Comparison of ENCODE assay signal across 35 mouse cellular contexts in the genomic region with DNA sequence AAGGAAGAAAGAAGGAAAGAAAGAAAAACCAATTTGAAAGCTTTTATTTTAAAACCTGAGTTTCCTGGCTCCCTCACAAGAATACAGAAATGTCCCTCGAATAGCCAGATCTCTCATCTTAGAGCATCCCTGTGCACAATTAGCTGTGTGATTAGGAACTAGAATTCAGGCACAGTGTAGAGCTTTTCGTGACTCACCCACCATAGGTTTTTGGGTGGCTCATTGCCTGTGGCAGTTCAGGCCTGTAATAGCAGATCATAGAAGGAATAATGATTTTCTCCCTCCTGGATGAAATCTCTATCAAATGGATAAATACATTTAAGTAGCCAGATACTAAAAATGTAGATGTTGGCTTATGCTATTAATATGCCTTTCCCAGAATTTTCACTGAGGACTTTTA.
"Had no signal": no experiment of that assay in that cellular context is flagged by ENCODE, and none has a peak within 500 bp of the region (broad histone marks: within the 10 kb centered on the region; RNA-seq: fewer than 3 reads in every experiment).

No protein-coding gene starts in this region.

- H3K4me1 ChIP-seq: heart, embryonic 10.5 days; heart, embryonic 12.5 days; heart, embryonic 13.5 days; heart, embryonic 15.5 days; hindbrain, embryonic 10.5 days; hindbrain, embryonic 12.5 days; hindbrain, embryonic 13.5 days; hindbrain, embryonic 15.5 days; intestine, embryonic 15.5 days; kidney, embryonic 15.5 days had no signal

- H3K27ac ChIP-seq: heart, embryonic 10.5 days; heart, embryonic 13.5 days; heart, embryonic 15.5 days; hindbrain, embryonic 10.5 days; hindbrain, embryonic 12.5 days; hindbrain, embryonic 13.5 days; hindbrain, embryonic 14.5 days; hindbrain, embryonic 15.5 days; hindbrain, postnatal 0 days; intestine, embryonic 15.5 days; kidney, embryonic 15.5 days; kidney, postnatal 0 days; layer of hippocampus, adult 2 months had no signal

- H3K27me3 ChIP-seq: heart, embryonic 12.5 days; heart, embryonic 13.5 days; heart, embryonic 15.5 days; hindbrain, embryonic 12.5 days; hindbrain, embryonic 13.5 days; hindbrain, embryonic 15.5 days; intestine, embryonic 15.5 days; kidney, embryonic 15.5 days had no signal

- H3K4me2 ChIP-seq: heart, embryonic 11.5 days; heart, embryonic 12.5 days; heart, embryonic 13.5 days; heart, embryonic 15.5 days; hindbrain, embryonic 12.5 days; hindbrain, embryonic 13.5 days; hindbrain, embryonic 14.5 days; hindbrain, embryonic 15.5 days; intestine, embryonic 15.5 days; kidney, embryonic 15.5 days had no signal

- H3K36me3 ChIP-seq: heart, embryonic 10.5 days; heart, embryonic 12.5 days; heart, embryonic 13.5 days; heart, embryonic 15.5 days; hindbrain, embryonic 10.5 days; hindbrain, embryonic 12.5 days; hindbrain, embryonic 13.5 days; hindbrain, embryonic 15.5 days; intestine, embryonic 15.5 days; kidney, embryonic 15.5 days had no signal

- ATAC-seq: hindbrain, embryonic 16.5 days; hindbrain, postnatal 0 days; inflammation-experienced regulatory T-cells, adult 6 months; intestine, embryonic 15.5 days; intestine, embryonic 16.5 days; intestine, postnatal 0 days had no signal

- DNase-seq: heart, postnatal 10 days; heart, postnatal 14 days; heart, postnatal 36 days; heart, postnatal 4 days; kidney, adult 11 months; kidney, adult 18-20 months; kidney, adult 2 months; kidney, adult 8-10 months; kidney, adult 9 months; kidney, postnatal 10 days; kidney, postnatal 14 days; kidney, postnatal 25 days; kidney, postnatal 36 days; kidney, postnatal 4 days; layer of hippocampus, adult 9-11 months; layer of hippocampus, postnatal 36 days had no signal

- H3K9me3 ChIP-seq: heart, embryonic 10.5 days; heart, embryonic 13.5 days; heart, embryonic 15.5 days; hindbrain, embryonic 10.5 days; hindbrain, embryonic 13.5 days; hindbrain, embryonic 15.5 days; intestine, embryonic 15.5 days; kidney, embryonic 15.5 days had no signal

- H3K4me3 ChIP-seq: heart, embryonic 10.5 days; heart, embryonic 12.5 days; heart, embryonic 13.5 days; heart, embryonic 15.5 days; hindbrain, embryonic 10.5 days; hindbrain, embryonic 12.5 days; hindbrain, embryonic 13.5 days; hindbrain, embryonic 15.5 days; intestine, embryonic 15.5 days; kidney, embryonic 15.5 days; layer of hippocampus, adult 2 months had no signal

- H3K9ac ChIP-seq: heart, embryonic 12.5 days; heart, embryonic 13.5 days; heart, embryonic 15.5 days; hindbrain, embryonic 12.5 days; hindbrain, embryonic 13.5 days; hindbrain, embryonic 14.5 days; hindbrain, embryonic 15.5 days; intestine, embryonic 15.5 days; kidney, embryonic 15.5 days had no signal
